Mouse (Mus musculus) embryo, embryonic 10 days (tissue): ENCODE results near the gene Bbs4.

Experiments
- DNase-seq: peaks from one replicate; pipeline ENCODE4 v3.0.0-alpha.2; 2015; ENCODE audit warnings: low spot score

The Bbs4 gene

GRCm38 (mm10) chr9:59291688-59292492 is 61.4 kb downstream of the Bbs4 start:
- peak; percentile 44 for DNase-seq

DNA sequence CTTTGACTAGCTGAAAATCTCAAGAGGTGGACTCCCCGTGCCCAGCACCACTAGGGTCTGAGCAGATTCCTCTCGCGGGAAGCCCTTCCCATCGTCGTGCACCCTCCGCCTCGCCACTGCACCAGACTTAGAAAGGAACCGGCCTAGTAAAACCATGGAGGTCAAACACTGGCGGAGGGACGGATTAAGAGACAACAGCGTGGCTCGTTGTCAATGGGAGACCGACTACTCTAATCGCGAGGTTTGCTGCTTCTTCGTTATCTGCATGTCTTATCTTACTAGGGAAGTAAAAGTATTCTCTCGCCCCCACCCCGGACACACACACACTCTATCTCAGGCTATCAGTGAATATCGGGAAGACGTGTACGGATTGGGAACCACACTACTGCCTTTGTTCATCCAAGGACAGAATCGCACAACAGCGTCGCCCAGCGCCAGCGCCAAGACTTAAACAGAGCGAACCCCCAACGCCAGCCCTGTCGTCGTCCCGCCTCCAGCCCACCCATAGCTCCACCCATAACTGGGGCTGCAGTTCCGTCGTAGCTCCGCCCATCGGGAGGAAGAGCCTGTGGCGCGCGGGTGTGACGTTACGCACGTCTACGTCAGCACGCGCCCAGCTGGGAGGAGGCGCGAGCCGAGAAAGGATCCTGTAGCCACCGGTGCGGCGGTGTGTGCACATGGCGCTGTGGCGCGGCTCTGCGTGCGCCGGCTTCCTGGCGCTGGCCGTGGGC is 62.2 kb downstream of the Bbs4 start, which contains the start of gene Adpgk:
Gene Adpgk, plus strand, starts transcription at position 602 of the 731 bp plus-strand sequence.
- peak; percentile 100 for DNase-seq

GRCm38 (mm10) chr9:59289529-59290115 is 63.7 kb downstream of the Bbs4 start:
- no peak for DNase-seq

DNA sequence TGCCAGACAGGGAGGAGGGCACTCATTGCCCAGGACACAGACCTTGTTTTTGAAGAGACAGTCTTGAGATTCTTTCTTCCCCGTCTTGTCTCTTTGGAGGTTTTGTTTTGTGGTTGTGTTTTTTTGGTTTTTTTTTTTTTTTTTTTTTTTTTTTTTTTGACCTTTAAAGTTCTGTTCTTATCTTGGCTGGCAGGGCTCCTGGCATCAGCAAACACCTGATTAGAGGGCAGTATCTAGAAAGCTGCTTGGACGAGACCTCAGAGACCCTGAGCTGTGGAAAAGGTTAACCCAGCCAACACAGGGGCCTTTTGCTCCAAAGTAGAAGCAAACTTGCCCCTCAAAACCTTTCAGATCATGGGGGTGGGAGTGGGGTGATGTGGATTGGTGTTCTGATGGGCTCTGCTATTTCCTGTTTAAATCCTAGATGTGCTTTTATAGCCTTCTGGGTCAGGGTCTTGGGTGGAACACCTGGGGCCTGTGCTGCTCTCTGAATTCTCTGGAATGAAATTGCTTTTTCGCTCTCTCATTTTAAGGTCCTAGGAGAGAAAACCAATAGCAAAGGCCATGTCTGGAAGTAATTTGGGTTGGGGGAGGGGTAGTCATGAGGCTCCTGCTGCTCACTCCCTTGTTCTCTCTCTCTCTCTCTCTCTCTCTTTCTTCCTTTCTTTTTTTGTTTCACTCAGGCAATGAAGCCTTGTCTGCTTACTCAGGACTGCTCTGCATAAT is 64.5 kb downstream of the Bbs4 start:
- peak; percentile 54 for DNase-seq

GRCm38 (mm10) chr9:59288058-59288457 is 65.2 kb downstream of the Bbs4 start:
- DNase-seq = no peak

- DNase-seq = no peak
Observed at GRCm38 (mm10) chr9:59285614-59286013, 67.7 kb downstream of the Bbs4 start.

GRCm38 (mm10) chr9:59282683-59282986 is 70.7 kb downstream of the Bbs4 start:
- DNase-seq = no peak

GRCm38 (mm10) chr9:59281871-59282682 is 71.2 kb downstream of the Bbs4 start:
- DNase-seq = peak; percentile 82

GRCm38 (mm10) chr9:59280888-59281287 is 72.4 kb downstream of the Bbs4 start:
- DNase-seq = no peak

GRCm38 (mm10) chr9:59278694-59279093 is 74.6 kb downstream of the Bbs4 start:
- no peak for DNase-seq

DNA sequence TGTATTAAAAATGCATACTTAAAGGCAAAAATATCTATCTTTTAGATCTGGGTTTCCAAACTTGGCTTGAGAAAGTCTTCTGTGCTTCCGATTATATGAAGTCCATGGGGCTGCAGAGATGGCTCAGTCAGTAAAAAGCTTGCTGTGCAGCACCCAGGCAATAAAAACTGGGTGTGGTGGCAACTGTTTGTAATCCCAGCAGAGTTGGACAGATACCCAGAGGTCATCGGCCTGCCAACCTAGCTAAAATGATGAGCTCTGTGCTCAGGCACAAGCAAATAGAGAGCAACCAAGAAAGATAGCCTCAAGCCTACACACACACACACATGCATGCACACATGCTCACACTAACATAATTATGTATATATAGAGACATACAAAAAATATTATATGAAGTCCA is 75.1 kb downstream of the Bbs4 start:
- no peak for DNase-seq

GRCm38 (mm10) chr9:59274846-59275455 is 78.4 kb downstream of the Bbs4 start:
- no peak for DNase-seq

DNA sequence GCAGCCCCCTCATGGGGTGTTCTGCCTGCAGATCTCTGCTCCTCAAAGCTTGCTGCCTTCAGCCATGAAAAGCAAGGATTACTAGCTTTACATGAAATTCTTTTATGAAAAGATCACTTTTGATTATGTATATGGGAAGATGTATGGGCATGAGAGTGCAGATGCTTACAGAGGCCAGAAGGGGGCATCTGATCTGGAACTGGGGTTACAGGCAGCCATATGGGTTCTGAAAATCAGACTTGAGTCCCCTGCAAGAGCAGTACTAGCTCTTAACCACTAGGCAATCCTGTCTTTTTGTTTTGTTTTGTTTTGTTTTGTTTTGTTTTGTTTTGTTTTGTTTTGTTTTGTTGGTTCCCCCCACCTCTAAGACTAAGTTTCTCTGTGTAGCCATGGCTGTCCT is 80.1 kb downstream of the Bbs4 start:
- no peak for DNase-seq
